Mouse (Mus musculus) brain, embryonic 14.5 days (tissue): ENCODE measurements around the gene Cnot10.

Experiments
- CTCF ChIP-seq: fragments of 200-500 bp; IDR thresholded peaks from 2 replicates; pipeline ENCODE4 v1.5.1; 2012; ENCODE audit warnings: inconsistent platforms, mild to moderate bottlenecking, moderate library complexity, borderline replicate concordance; ENCODE audit not compliant: insufficient read depth, insufficient read length; ENCODE audit errors: extremely low read depth
- POLR2A ChIP-seq: fragments of 200-500 bp; IDR thresholded peaks from 2 replicates; pipeline ENCODE4 v1.6.1; 2012; ENCODE audit warnings: mild to moderate bottlenecking, inconsistent platforms, borderline replicate concordance; ENCODE audit not compliant: poor library complexity, insufficient read depth, insufficient read length, severe bottlenecking; ENCODE audit errors: extremely low read depth

GRCm38 (mm10) chr9:114556276-114556855, 83.6 kb downstream of the Cnot10 start:
- no peak for TF ChIP-seq CTCF
- TF ChIP-seq POLR2A: no peak
